Mouse (Mus musculus) ES-E14 (cell line): Measurements from ENCODE around the gene Galp.

Experiments used
- HCFC1 ChIP-seq: IDR thresholded peaks from 2 replicates; pipeline ENCODE4 v1.6.1; 2012; ENCODE audit warnings: low read length, inconsistent platforms, borderline replicate concordance; ENCODE audit not compliant: insufficient read depth
- MAFK ChIP-seq: IDR thresholded peaks from 2 replicates; pipeline ENCODE4 v1.6.1; 2014; ENCODE audit warnings: mild to moderate bottlenecking, low read depth, low read length, inconsistent platforms; ENCODE audit not compliant: insufficient read depth
- ZC3H11A ChIP-seq: IDR thresholded peaks from 2 replicates; pipeline ENCODE4 v1.6.1; 2012; ENCODE audit warnings: low read depth, mild to moderate bottlenecking, inconsistent platforms, low read length, borderline replicate concordance
- ZNF384 ChIP-seq: IDR thresholded peaks from 2 replicates; pipeline ENCODE4 v1.6.1; 2012; ENCODE audit warnings: low read depth, low read length, inconsistent platforms

DNA sequence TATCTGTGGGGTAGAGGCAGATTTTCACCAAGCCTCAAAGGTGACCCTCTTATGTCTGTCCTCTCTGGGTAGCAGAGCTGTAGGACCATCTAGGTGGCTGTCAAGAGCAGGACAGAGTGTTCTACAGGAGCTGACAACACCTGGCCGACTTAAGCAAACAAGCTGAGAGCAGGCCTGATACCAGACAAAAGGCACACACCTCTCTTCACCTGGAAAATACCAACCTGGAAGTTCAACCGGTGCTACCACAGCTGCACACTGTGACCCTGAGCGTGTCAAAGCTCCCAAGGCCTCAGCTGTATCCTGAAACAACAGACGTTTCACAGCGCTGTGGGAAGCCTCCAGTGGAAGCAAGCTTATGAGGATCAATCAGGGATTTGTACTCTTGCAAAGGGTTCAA is 49.2 kb upstream of the Galp start:
- TF ChIP-seq MAFK (no peak), ZC3H11A (no peak), HCFC1 (no peak), ZNF384 (no peak)
